Mouse (Mus musculus): Measurements from ENCODE around the gene Plxnc1. TPM values are rescaled to one million over a fixed set of nuclear protein-coding genes. Genes with fewer than 3 reads are reported as not detected.

Plxnc1 gene
- 1.9 TPM for polyA plus RNA-seq (2021)

GRCm38 (mm10) chr10:94944691-94945205 is at the start of gene Plxnc1:
TSS of gene Plxnc1 (minus strand) at chr10:94944835.
- ChIA-PET CTCF (no interaction called here), POLR2A (no interaction called here)
- H3K27me3 ChIP-seq: peaks cover 40% of the 10 kb centered on the region
- DNase-seq (ENCODE audit: low read depth, low spot score) (no peak), ATAC-seq (peak; percentile 38)
- in situ Hi-C loops (cut with MboI; ENCODE audit: low pct_unique_long_range_greater_than_20kb): no loop called here
- no peak for TF ChIP-seq CTCF (IDR thresholded peaks at IDR 0.05)

GRCm38 (mm10) chr10:94992127-94992526 is 47.5 kb upstream of the Plxnc1 start:
- in situ Hi-C loops (cut with MboI; ENCODE audit: low pct_unique_long_range_greater_than_20kb): loop anchor here (5.0 to 25.0 kb wide), 5 partner anchors 85 to 895 kb away; partner anchors contain the start of gene Socs2
- peak; percentile 12 for DNase-seq (ENCODE audit: low read depth, low spot score)
- peak; percentile 54 for ATAC-seq
- ChIA-PET POLR2A (interaction anchor here (0.9 to 1.0 kb wide), 3 partner anchors 97 to 486 kb away, joined by 3 read pairs; no protein-coding TSS in a partner anchor), CTCF (interaction anchor here (0.7 to 4.9 kb wide), 27 partner anchors 12 to 902 kb away, joined by 3 to 87 read pairs (median 4); partner anchors contain the start of gene Socs2)
- no peaks in the 10 kb centered on the region for H3K27me3 ChIP-seq
- peak; percentile 87 for TF ChIP-seq CTCF (IDR thresholded peaks at IDR 0.05)

- ChIA-PET CTCF (interaction anchor here (0.6 to 4.9 kb wide), 38 partner anchors 10 to 903 kb away, joined by 3 to 87 read pairs (median 4); no protein-coding TSS in a partner anchor), POLR2A (interaction anchor here (0.7 to 1.2 kb wide), 5 partner anchors 125 to 701 kb away, joined by 3 to 4 read pairs (median 3); no protein-coding TSS in a partner anchor)
- TF ChIP-seq CTCF (IDR thresholded peaks at IDR 0.05): peak; percentile 90
- H3K27me3 ChIP-seq: no peaks in the 10 kb centered on the region
- DNase-seq (ENCODE audit: low read depth, low spot score) (peak; percentile 24), ATAC-seq (peak; percentile 34)
- in situ Hi-C loops (cut with MboI; ENCODE audit: low pct_unique_long_range_greater_than_20kb): loop anchor here (5.0 to 25.0 kb wide), 5 partner anchors 86 to 896 kb away; partner anchors contain the start of gene Socs2
Measured at GRCm38 (mm10) chr10:94991564-94992097, 47.0 kb upstream of the Plxnc1 start.

GRCm38 (mm10) chr10:94990768-94991563 is 46.3 kb upstream of the Plxnc1 start:
- TF ChIP-seq CTCF (IDR thresholded peaks at IDR 0.05): no peak
- in situ Hi-C loops (cut with MboI; ENCODE audit: low pct_unique_long_range_greater_than_20kb): loop anchor here (5.0 to 25.0 kb wide), 5 partner anchors 86 to 896 kb away; partner anchors contain the start of gene Socs2
- ChIA-PET CTCF (interaction anchor here (0.6 to 4.9 kb wide), 34 partner anchors 10 to 903 kb away, joined by 3 to 87 read pairs (median 4); no protein-coding TSS in a partner anchor), POLR2A (interaction anchor here (0.7 to 1.2 kb wide), 3 partner anchors 449 to 701 kb away, joined by 3 to 4 read pairs (median 3); no protein-coding TSS in a partner anchor)
- H3K27me3 ChIP-seq: no peaks in the 10 kb centered on the region
- DNase-seq (ENCODE audit: low read depth, low spot score) (no peak), ATAC-seq (peak; percentile 15)

GRCm38 (mm10) chr10:94989321-94989720 is 44.7 kb upstream of the Plxnc1 start:
- no peak for ATAC-seq
- POLR2A ChIA-PET: no interaction called here
- in situ Hi-C loops (cut with MboI; ENCODE audit: low pct_unique_long_range_greater_than_20kb): loop anchor here (25.0 kb wide), 1 partner anchor 898 kb away; no protein-coding TSS in a partner anchor

GRCm38 (mm10) chr10:94985103-94985502 is 40.5 kb upstream of the Plxnc1 start:
- ChIA-PET CTCF (no interaction called here), POLR2A (interaction anchor here (0.7 kb wide), 1 partner anchor 773 kb away, joined by 4 read pairs; no protein-coding TSS in a partner anchor)
- no peaks in the 10 kb centered on the region for H3K27me3 ChIP-seq
- in situ Hi-C loops (cut with MboI; ENCODE audit: low pct_unique_long_range_greater_than_20kb): loop anchor here (25.0 kb wide), 1 partner anchor 902 kb away; no protein-coding TSS in a partner anchor
- ATAC-seq (no peak), DNase-seq (ENCODE audit: low read depth, low spot score) (no peak)
- TF ChIP-seq CTCF (IDR thresholded peaks at IDR 0.05): no peak

More at GRCm38 (mm10) chr10:94989321-94989720, 44.7 kb upstream of the Plxnc1 start:
- CTCF ChIA-PET: interaction anchor here (0.8 kb wide), 1 partner anchor 14 kb away, joined by 3 read pairs; no protein-coding TSS in a partner anchor
- H3K27me3 ChIP-seq: no peaks in the 10 kb centered on the region
- no peak for TF ChIP-seq CTCF (IDR thresholded peaks at IDR 0.05)
- no peak for DNase-seq (ENCODE audit: low read depth, low spot score)

GRCm38 (mm10) chr10:94982528-94982927 is 37.9 kb upstream of the Plxnc1 start:
- POLR2A ChIA-PET: interaction anchor here (0.7 kb wide), 1 partner anchor 610 kb away, joined by 8 read pairs; no protein-coding TSS in a partner anchor
- in situ Hi-C loops (cut with MboI; ENCODE audit: low pct_unique_long_range_greater_than_20kb): loop anchor here (25.0 kb wide), 1 partner anchor 905 kb away; no protein-coding TSS in a partner anchor
- TF ChIP-seq CTCF (IDR thresholded peaks at IDR 0.05): no peak

GRCm38 (mm10) chr10:94981466-94982138 is 37.0 kb upstream of the Plxnc1 start:
- DNase-seq (ENCODE audit: low read depth, low spot score): no peak
- POLR2A ChIA-PET: no interaction called here
- H3K27me3 ChIP-seq: no peaks in the 10 kb centered on the region
- no peak for ATAC-seq
- CTCF ChIA-PET: interaction anchor here (1.7 kb wide), 1 partner anchor 10 kb away, joined by 5 read pairs; no protein-coding TSS in a partner anchor
- in situ Hi-C loops (cut with MboI; ENCODE audit: low pct_unique_long_range_greater_than_20kb): loop anchor here (25.0 kb wide), 1 partner anchor 906 kb away; no protein-coding TSS in a partner anchor
- TF ChIP-seq CTCF (IDR thresholded peaks at IDR 0.05): no peak

More at GRCm38 (mm10) chr10:94982528-94982927, 37.9 kb upstream of the Plxnc1 start:
- ATAC-seq (no peak), DNase-seq (ENCODE audit: low read depth, low spot score) (no peak)
- CTCF ChIA-PET: no interaction called here
- H3K27me3 ChIP-seq: no peaks in the 10 kb centered on the region

- POLR2A ChIA-PET: interaction anchor here (0.7 kb wide), 1 partner anchor 9 kb away, joined by 4 read pairs; no protein-coding TSS in a partner anchor
- H3K27me3 ChIP-seq: peaks cover 3% of the 10 kb centered on the region
- TF ChIP-seq CTCF (IDR thresholded peaks at IDR 0.05): no peak
- CTCF ChIA-PET: interaction anchor here (1.2 to 1.8 kb wide), 2 partner anchors 11 to 13 kb away, joined by 3 to 7 read pairs; no protein-coding TSS in a partner anchor
- in situ Hi-C loops (cut with MboI; ENCODE audit: low pct_unique_long_range_greater_than_20kb): loop anchor here (25.0 kb wide), 1 partner anchor 909 kb away; no protein-coding TSS in a partner anchor
- no peak for DNase-seq (ENCODE audit: low read depth, low spot score)
- no peak for ATAC-seq
Measured at GRCm38 (mm10) chr10:94978265-94978822, 33.7 kb upstream of the Plxnc1 start.
